Mouse (Mus musculus) liver, embryonic 14.5 days (tissue): ENCODE data around the gene Mchr1.

Experiments used
- CTCF ChIP-seq: IDR thresholded peaks from 2 replicates; pipeline ENCODE4 v1.5.1; 2016; ENCODE audit warnings: antibody characterized with exemption, low read depth, control low read depth
- EP300 ChIP-seq: IDR thresholded peaks from 2 replicates; pipeline ENCODE4 v1.6.1; 2016; ENCODE audit warnings: antibody characterized with exemption, low read depth

DNA sequence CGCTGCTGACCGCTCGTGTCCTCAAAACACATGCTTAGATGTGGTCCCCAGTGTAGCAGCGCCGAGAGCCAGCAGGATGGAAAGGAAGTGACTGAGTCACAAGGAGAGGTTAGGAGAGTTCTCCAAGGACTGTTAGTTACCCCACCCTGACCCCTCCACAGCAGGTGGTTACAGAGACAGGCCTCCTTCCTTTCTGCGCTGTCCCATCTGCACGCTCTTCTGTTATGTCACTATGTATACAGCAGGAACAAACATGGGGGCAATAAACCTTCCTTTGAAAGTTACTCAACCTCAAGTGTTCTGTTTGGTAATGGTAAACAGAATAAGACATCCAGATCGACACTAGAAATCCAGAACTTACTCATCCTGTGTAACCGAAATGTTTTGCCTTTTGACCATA lies 24.9 kb downstream of the Mchr1 start:
- TF ChIP-seq CTCF (no peak), EP300 (no peak)
